Mouse (Mus musculus): ENCODE results near the gene Srp68.

- TF ChIP-seq EP300 (IDR thresholded peaks at IDR 0.05; ENCODE audit: insufficient read depth, low read depth, low read length): no peak
- no peak for TF ChIP-seq POLR2A (IDR thresholded peaks at IDR 0.05; ENCODE audit: insufficient read depth, low read length)
These were observed 13.8 kb downstream of the Srp68 start for GRCm38 (mm10) chr11:116260259-116260658.

Measured in ES-Bruce4 (cell line).